Mouse (Mus musculus) heart, postnatal 0 days (tissue): ENCODE data around the gene Cnga1. TPM values are rescaled to one million over a fixed set of nuclear protein-coding genes. Genes with fewer than 3 reads are reported as not detected.
A peak's percentile ranks its signal among the peaks of the same experiment; 100 is the strongest.

ENCODE experiments used
- ATAC-seq: fragments of 200-750 bp; cut with Nextera tagmentation; 2 replicates; pipeline ENCODE4 v1.8.0; 2017; ENCODE audit warnings: low read depth, moderate number of reproducible peaks, moderate library complexity; ENCODE audit not compliant: insufficient read depth
- DNase-seq: peaks from one replicate; pipeline ENCODE4 v3.0.0-alpha.2; 2016; ENCODE audit warnings: low spot score
- H3K27ac ChIP-seq: fragments of 300-500 bp; sonication (generic); 2 replicates; pipeline ENCODE4 v1.5.1; 2014; ENCODE audit warnings: low read depth, mild to moderate bottlenecking
- H3K27me3 ChIP-seq: fragments of 300-500 bp; sonication (generic); 2 replicates; pipeline ENCODE4 v1.6.1; 2014; ENCODE audit warnings: low read length, mixed read lengths; ENCODE audit not compliant: control insufficient read depth, insufficient read depth
- H3K36me3 ChIP-seq: fragments of 300-500 bp; sonication (generic); replicated peaks from 2 replicates; pipeline ENCODE4 v1.6.1; 2014; ENCODE audit warnings: low read length, mixed read lengths; ENCODE audit not compliant: control insufficient read depth, insufficient read depth
- H3K4me1 ChIP-seq: fragments of 300-500 bp; sonication (generic); 2 replicates; pipeline ENCODE4 v1.6.1; 2014; ENCODE audit warnings: antibody characterized with exemption; ENCODE audit not compliant: control insufficient read depth, insufficient read depth
- H3K4me2 ChIP-seq: fragments of 300-500 bp; sonication (generic); 2 replicates; pipeline ENCODE4 v1.6.1; 2014; ENCODE audit warnings: low read depth, mild to moderate bottlenecking, low read length, moderate library complexity
- H3K4me3 ChIP-seq: fragments of 300-500 bp; sonication (generic); 2 replicates; pipeline ENCODE4 v1.5.1; 2014; ENCODE audit warnings: low read depth, low read length
- H3K9ac ChIP-seq: fragments of 300-500 bp; sonication (generic); replicated peaks from 2 replicates; pipeline ENCODE4 v1.6.1; 2014; ENCODE audit warnings: low read depth, low read length, mixed read lengths
- H3K9me3 ChIP-seq: fragments of 300-500 bp; sonication (generic); replicated peaks from 2 replicates; pipeline ENCODE4 v1.6.1; 2016; ENCODE audit warnings: low read length; ENCODE audit not compliant: control insufficient read depth
- CTCF ChIP-seq: IDR thresholded peaks from 2 replicates; pipeline ENCODE4 v1.5.1; 2016; ENCODE audit warnings: antibody characterized with exemption, control low read depth, low read depth
- EP300 ChIP-seq: IDR thresholded peaks from 2 replicates; pipeline ENCODE4 v1.6.1; 2016; ENCODE audit warnings: antibody characterized with exemption, low read depth
- WGBS: fragments of 180-500 bp; shearing (Covaris S2); extraction: QIAGEN DNeasy Blood & Tissue Kit; methylation state at CpG from one replicate; pipeline ENCODE4 v1.1.7; 2014; 5-methylcytosine and 5-hydroxymethylcytosine counted together
- polyA plus RNA-seq: library from polyadenylated mRNA; unstranded; fragments of >200 nt; fragmentation: Nextera tagmentation; extraction: Ambion mirVana; gene quantifications from 2 replicates; pipeline ENCODE4 v1.2.1, GENCODE M21; 2015
- total RNA-seq: library from RNA; depleted of rRNA; stranded (reverse); fragments of >200 nt; gene quantifications from 2 replicates; pipeline ENCODE4 v1.2.3, GENCODE M21; 2014; ENCODE audit warnings: low replicate concordance

The Cnga1 gene
- total and polyA plus RNA-seq, 2 experiments from 2014 or later, result not detected

GRCm38 (mm10) chr5:72658375-72658774 is 14.3 kb upstream of the Cnga1 start:
- H3K4me1 ChIP-seq, result no peaks in the 10 kb centered on the region
- no peak overlapping the region for H3K9ac ChIP-seq
- no peaks in the 10 kb centered on the region for H3K9me3 ChIP-seq
- ATAC-seq, result no peak
- no peaks in the 10 kb centered on the region for H3K27me3 ChIP-seq
- H3K36me3 ChIP-seq, result no peaks in the 10 kb centered on the region
- no peak overlapping the region for H3K27ac ChIP-seq
- no peak for DNase-seq
- H3K4me2 ChIP-seq, result no peak overlapping the region
- TF ChIP-seq CTCF, result no peak
- TF ChIP-seq EP300, result no peak
- 83% methylated on average over 13 of the region's 13 CpGs for WGBS
- H3K4me3 ChIP-seq, result no peak overlapping the region

- Histone ChIP-seq H3K36me3 (no peaks in the 10 kb centered on the region), H3K27ac (no peak overlapping the region), H3K27me3 (no peaks in the 10 kb centered on the region), H3K4me1 (no peaks in the 10 kb centered on the region), H3K4me2 (no peak overlapping the region), H3K9ac (no peak overlapping the region), H3K4me3 (no peak overlapping the region), H3K9me3 (no peaks in the 10 kb centered on the region)
- 61% methylated on average over 7 of the region's 7 CpGs for WGBS
- DNase-seq (no peak), ATAC-seq (no peak)
- TF ChIP-seq CTCF (no peak), EP300 (no peak)
Measured at GRCm38 (mm10) chr5:72656270-72656791, 12.3 kb upstream of the Cnga1 start.

- H3K4me3 ChIP-seq, result no peak overlapping the region
- H3K4me1 ChIP-seq, result no peaks in the 10 kb centered on the region
- no peaks in the 10 kb centered on the region for H3K36me3 ChIP-seq
- ATAC-seq, result no peak
- H3K4me2 ChIP-seq, result no peak overlapping the region
- no peaks in the 10 kb centered on the region for H3K9me3 ChIP-seq
- H3K9ac ChIP-seq, result no peak overlapping the region
- 75% methylated on average over 10 of the region's 10 CpGs for WGBS
- no peak overlapping the region for H3K27ac ChIP-seq
- TF ChIP-seq EP300 (no peak), CTCF (no peak)
- peaks cover 5% of the 10 kb centered on the region for H3K27me3 ChIP-seq
- no peak for DNase-seq
Measured at GRCm38 (mm10) chr5:72653068-72653674, 9.1 kb upstream of the Cnga1 start.

- no peak for TF ChIP-seq CTCF
- no peak for TF ChIP-seq EP300
- no peak overlapping the region for H3K4me3 ChIP-seq
- no peak overlapping the region for H3K27ac ChIP-seq
- no peaks in the 10 kb centered on the region for H3K9me3 ChIP-seq
- no peak for DNase-seq
- no peak overlapping the region for H3K9ac ChIP-seq
- H3K4me1 ChIP-seq, result no peaks in the 10 kb centered on the region
- no peaks in the 10 kb centered on the region for H3K36me3 ChIP-seq
- no peak overlapping the region for H3K4me2 ChIP-seq
- WGBS, result 77% methylated on average over 9 of the region's 9 CpGs
- no peak for ATAC-seq
- H3K27me3 ChIP-seq, result peaks cover 30% of the 10 kb centered on the region
Measured at GRCm38 (mm10) chr5:72648987-72649735, 5.1 kb upstream of the Cnga1 start.

GRCm38 (mm10) chr5:72647958-72648595 is 4.0 kb upstream of the Cnga1 start:
- TF ChIP-seq EP300 (no peak), CTCF (no peak)
- 8% methylated on average over 18 of the region's 18 CpGs for WGBS
- H3K9me3 ChIP-seq, result no peaks in the 10 kb centered on the region
- ATAC-seq (peak; percentile 53; the same call in 1 of the 2 replicates), DNase-seq (no peak)
- peaks cover 35% of the 10 kb centered on the region for H3K27me3 ChIP-seq
- H3K4me3 ChIP-seq, result peak overlapping the region; percentile 61
- no peaks in the 10 kb centered on the region for H3K4me1 ChIP-seq
- peak overlapping the region; percentile 33 for H3K9ac ChIP-seq
- no peak overlapping the region for H3K27ac ChIP-seq
- H3K36me3 ChIP-seq, result no peaks in the 10 kb centered on the region
- H3K4me2 ChIP-seq, result peak overlapping the region; percentile 95
